Mouse (Mus musculus) C2C12 (cell line): ENCODE results near the gene Loxl3. TPM values are rescaled to one million over a fixed set of nuclear protein-coding genes. Genes with fewer than 3 reads are reported as not detected.

Experiments used
- H3K27me3 ChIP-seq: one replicate; pipeline ENCODE4 v1.6.1; 2011; ENCODE audit not compliant: control insufficient read depth, insufficient read depth, insufficient read length
- H3K36me3 ChIP-seq: one replicate; pipeline ENCODE4 v1.6.1; 2011; ENCODE audit not compliant: control insufficient read depth, insufficient read depth
- H3K4me3 ChIP-seq: one replicate; pipeline ENCODE4 v1.5.1; 2011; ENCODE audit warnings: mild to moderate bottlenecking, control low read depth; ENCODE audit not compliant: poor library complexity, insufficient read depth, severe bottlenecking
- H3K79me2 ChIP-seq: one replicate; pipeline ENCODE4 v1.6.1; 2011; ENCODE audit not compliant: control insufficient read depth, insufficient read depth
- H3K79me3 ChIP-seq: one replicate; pipeline ENCODE4 v1.6.1; 2011; ENCODE audit warnings: low read depth, control low read depth
- H3ac ChIP-seq: one replicate; pipeline ENCODE3; 2011; ENCODE audit warnings: low read depth; ENCODE audit not compliant: control insufficient read depth, insufficient read length
- CEBPB ChIP-seq: IDR thresholded peaks from one replicate; pipeline ENCODE4 v1.6.1; 2011; ENCODE audit warnings: low read depth, mild to moderate bottlenecking, control low read depth, moderate library complexity
- CTCF ChIP-seq: IDR thresholded peaks from one replicate; pipeline ENCODE4 v1.5.1; 2011; ENCODE audit not compliant: control insufficient read depth, insufficient read depth, insufficient read length
- FOSL1 ChIP-seq: IDR thresholded peaks from one replicate; pipeline ENCODE4 v1.8.0; 2011; ENCODE audit warnings: mild to moderate bottlenecking, low read length; ENCODE audit not compliant: poor library complexity, insufficient read depth, severe bottlenecking
- MAX ChIP-seq: IDR thresholded peaks from one replicate; pipeline ENCODE4 v1.6.1; 2011; ENCODE audit warnings: mild to moderate bottlenecking, control low read depth
- MYOD1 ChIP-seq: IDR thresholded peaks from one replicate; pipeline ENCODE4 v1.6.1; 2011; ENCODE audit warnings: low read depth; ENCODE audit not compliant: control insufficient read depth, insufficient read length
- MYOG ChIP-seq: IDR thresholded peaks from one replicate; pipeline ENCODE4 v1.6.1; 2011; ENCODE audit not compliant: control insufficient read depth, insufficient read length; ENCODE audit errors: extremely low read depth
- USF1 ChIP-seq: IDR thresholded peaks from one replicate; pipeline ENCODE4 v1.6.1; 2011; ENCODE audit warnings: low read depth, mild to moderate bottlenecking, control low read depth, moderate library complexity
- polyA plus RNA-seq: library from polyadenylated mRNA; unstranded; fragments of >200 nt; fragmentation: generic; extraction: Trizol; gene quantifications from one replicate; pipeline ENCODE4 v1.2.1, GENCODE M21; 2012; ENCODE audit warnings: missing spikeins

The Loxl3 gene
- polyA plus RNA-seq, 1 experiment, result 23.0 TPM

- TF ChIP-seq CEBPB (no peak), MYOG (no peak), MYOD1 (no peak), USF1 (no peak), FOSL1 (no peak), CTCF (no peak), MAX (no peak)
- H3ac ChIP-seq, result no peak overlapping the region
Observed at GRCm38 (mm10) chr6:83004872-83005271, 29.1 kb upstream of the Loxl3 start.

GRCm38 (mm10) chr6:83005444-83006011, 28.4 kb upstream of the Loxl3 start:
- no peaks in the 10 kb centered on the region for H3K27me3 ChIP-seq
- TF ChIP-seq MYOG (no peak), CEBPB (no peak), MAX (no peak), MYOD1 (no peak), FOSL1 (no peak), CTCF (no peak), USF1 (no peak)
- no peaks in the 10 kb centered on the region for H3K36me3 ChIP-seq

More at GRCm38 (mm10) chr6:83004872-83005271, 29.1 kb upstream of the Loxl3 start:
- Histone ChIP-seq H3K36me3 (no peaks in the 10 kb centered on the region), H3K79me3 (no peaks in the 10 kb centered on the region), H3K79me2 (no peaks in the 10 kb centered on the region), H3K4me3 (no peak overlapping the region), H3K27me3 (no peaks in the 10 kb centered on the region)

GRCm38 (mm10) chr6:83006114-83006513, 27.9 kb upstream of the Loxl3 start:
- H3ac ChIP-seq, result no peak overlapping the region
- TF ChIP-seq MYOG, result no peak
- TF ChIP-seq CTCF, result no peak
- TF ChIP-seq MYOD1, result peak; percentile 56
- peak; percentile 25 for TF ChIP-seq MAX
- no peak for TF ChIP-seq FOSL1
- peak; percentile 23 for TF ChIP-seq CEBPB

More at GRCm38 (mm10) chr6:83005444-83006011, 28.4 kb upstream of the Loxl3 start:
- no peak overlapping the region for H3ac ChIP-seq
- H3K79me2 ChIP-seq, result no peaks in the 10 kb centered on the region
- no peak overlapping the region for H3K4me3 ChIP-seq
- no peaks in the 10 kb centered on the region for H3K79me3 ChIP-seq

DNA sequence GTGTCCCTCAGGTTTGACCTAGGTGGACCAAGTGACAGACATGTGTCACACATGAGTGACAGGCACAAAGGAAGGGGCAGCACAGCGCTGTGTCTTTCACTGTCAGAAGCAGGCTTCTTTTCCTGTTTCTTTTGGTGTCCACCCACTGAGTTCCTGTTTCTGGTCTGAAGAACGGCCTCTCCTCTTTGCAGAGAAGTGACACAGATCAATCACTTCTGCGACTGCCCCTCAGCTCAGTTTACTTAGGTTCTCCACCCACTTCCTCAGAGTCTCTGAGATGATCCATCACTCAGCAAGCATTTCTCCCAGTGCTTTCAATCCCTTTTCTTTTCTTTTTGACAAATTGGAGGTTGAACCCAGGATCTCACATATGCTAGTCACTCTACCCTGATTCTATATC, 25.3 kb upstream of the Loxl3 start:
- H3K36me3 ChIP-seq, result no peaks in the 10 kb centered on the region
- no peaks in the 10 kb centered on the region for H3K27me3 ChIP-seq

More at GRCm38 (mm10) chr6:83006114-83006513, 27.9 kb upstream of the Loxl3 start:
- H3K27me3 ChIP-seq, result no peaks in the 10 kb centered on the region
- H3K79me2 ChIP-seq, result no peaks in the 10 kb centered on the region
- no peaks in the 10 kb centered on the region for H3K79me3 ChIP-seq
- H3K36me3 ChIP-seq, result no peaks in the 10 kb centered on the region
- H3K4me3 ChIP-seq, result no peak overlapping the region

GRCm38 (mm10) chr6:83010010-83010409, 24.0 kb upstream of the Loxl3 start:
- no peaks in the 10 kb centered on the region for H3K79me3 ChIP-seq
- no peaks in the 10 kb centered on the region for H3K79me2 ChIP-seq
- no peaks in the 10 kb centered on the region for H3K36me3 ChIP-seq
- no peaks in the 10 kb centered on the region for H3K27me3 ChIP-seq
- H3K4me3 ChIP-seq, result no peak overlapping the region
- H3ac ChIP-seq, result no peak overlapping the region
- TF ChIP-seq FOSL1 (no peak), CTCF (no peak), MYOG (no peak), MAX (no peak), USF1 (no peak), MYOD1 (no peak), CEBPB (no peak)

More for the DNA sequence above, 25.3 kb upstream of the Loxl3 start:
- no peak overlapping the region for H3K4me3 ChIP-seq
- H3K79me3 ChIP-seq, result no peaks in the 10 kb centered on the region
- H3K79me2 ChIP-seq, result no peaks in the 10 kb centered on the region
- no peak for TF ChIP-seq MAX
- no peak for TF ChIP-seq MYOG
- no peak for TF ChIP-seq FOSL1
- TF ChIP-seq CEBPB, result no peak
- H3ac ChIP-seq, result no peak overlapping the region

DNA sequence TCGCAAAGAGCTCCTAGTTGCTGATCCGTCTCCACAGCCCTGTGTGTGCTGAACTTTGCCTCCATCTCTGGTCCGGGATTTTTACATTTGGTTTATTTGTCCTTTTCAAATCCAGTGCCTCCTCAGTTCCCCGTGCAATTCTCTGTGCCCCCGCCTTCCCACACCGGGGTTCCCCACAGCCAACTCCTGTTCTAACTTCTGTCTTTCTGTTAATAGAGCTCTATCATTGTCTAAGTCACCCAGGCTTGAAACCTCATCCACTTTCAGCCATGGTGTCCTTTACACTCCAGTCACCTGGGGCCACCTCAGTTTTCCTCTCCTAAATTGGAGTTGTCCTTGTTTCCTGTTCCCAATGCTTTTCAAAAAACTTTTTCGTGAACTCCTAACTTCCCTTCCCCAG, 22.7 kb upstream of the Loxl3 start:
- H3K27me3 ChIP-seq, result no peaks in the 10 kb centered on the region
- H3K4me3 ChIP-seq, result no peak overlapping the region
- no peaks in the 10 kb centered on the region for H3K36me3 ChIP-seq
- H3ac ChIP-seq, result no peak overlapping the region
- TF ChIP-seq MAX, result no peak
- H3K79me2 ChIP-seq, result no peaks in the 10 kb centered on the region
- H3K79me3 ChIP-seq, result no peaks in the 10 kb centered on the region
